Mouse (Mus musculus) liver, adult 2 months (tissue): Measurements from ENCODE around the gene Tmem132a.

ENCODE experiments used
- CTCF ChIP-seq: fragments of 200-500 bp; IDR thresholded peaks from 2 replicates; pipeline ENCODE4 v1.5.1; 2011; ENCODE audit warnings: low read depth, low read length, control low read depth
- POLR2A ChIP-seq: fragments of 200-500 bp; IDR thresholded peaks from 2 replicates; pipeline ENCODE4 v1.6.1; 2011; ENCODE audit warnings: low read length, control low read depth; ENCODE audit not compliant: insufficient read depth; ENCODE audit errors: extremely low read depth

- TF ChIP-seq POLR2A (no peak), CTCF (no peak)
Measured at GRCm38 (mm10) chr19:10824061-10824460, 45.7 kb downstream of the Tmem132a start.
